Mouse (Mus musculus) lung, embryonic 14.5 days (tissue): ENCODE data around the gene Fam89a. TPM values are rescaled to one million over a fixed set of nuclear protein-coding genes. Genes with fewer than 3 reads are reported as not detected.

Experiments
- ATAC-seq: fragments of 200-750 bp; cut with Nextera tagmentation; 2 replicates; pipeline ENCODE4 v1.8.0; 2017; ENCODE audit warnings: mild to moderate bottlenecking, moderate TSS enrichment, moderate library complexity; ENCODE audit not compliant: insufficient read depth
- DNase-seq: peaks from one replicate; pipeline ENCODE4 v3.0.0-alpha.2; 2015
- H3K27ac ChIP-seq: fragments of 300-500 bp; sonication (generic); 2 replicates; pipeline ENCODE4 v1.5.1; 2014; ENCODE audit warnings: low read depth, mild to moderate bottlenecking, moderate library complexity
- H3K27me3 ChIP-seq: fragments of 300-500 bp; sonication (generic); 2 replicates; pipeline ENCODE4 v1.6.1; 2014; ENCODE audit warnings: low read length, control low read depth; ENCODE audit not compliant: insufficient read depth
- H3K36me3 ChIP-seq: fragments of 300-500 bp; sonication (generic); 2 replicates; pipeline ENCODE4 v1.6.1; 2014; ENCODE audit warnings: control low read depth; ENCODE audit not compliant: insufficient read depth
- H3K4me1 ChIP-seq: fragments of 300-500 bp; sonication (generic); 2 replicates; pipeline ENCODE4 v1.6.1; 2014; ENCODE audit warnings: antibody characterized with exemption, control low read depth; ENCODE audit not compliant: insufficient read depth
- H3K4me2 ChIP-seq: fragments of 300-500 bp; sonication (generic); 2 replicates; pipeline ENCODE4 v1.6.1; 2014; ENCODE audit warnings: mild to moderate bottlenecking
- H3K4me3 ChIP-seq: fragments of 300-500 bp; sonication (generic); 2 replicates; pipeline ENCODE4 v1.5.1; 2014; ENCODE audit warnings: low read depth, low read length
- H3K9ac ChIP-seq: fragments of 300-500 bp; sonication (generic); 2 replicates; pipeline ENCODE4 v1.6.1; 2014
- H3K9me3 ChIP-seq: fragments of 300-500 bp; sonication (generic); 2 replicates; pipeline ENCODE4 v1.6.1; 2016; ENCODE audit warnings: low read depth, low read length, control low read depth
- CTCF ChIP-seq: IDR thresholded peaks from 2 replicates; pipeline ENCODE4 v1.5.1; 2016; ENCODE audit warnings: antibody characterized with exemption, low read depth
- WGBS: fragments of 180-500 bp; shearing (Covaris S2); extraction: QIAGEN DNeasy Blood & Tissue Kit; methylation state at CpG from one replicate; pipeline ENCODE4 v1.1.7; 2014; 5-methylcytosine and 5-hydroxymethylcytosine counted together
- polyA plus RNA-seq: library from polyadenylated mRNA; unstranded; fragments of >200 nt; fragmentation: Nextera tagmentation; extraction: Ambion mirVana; gene quantifications from 2 replicates; pipeline ENCODE4 v1.2.1, GENCODE M21; 2014

The Fam89a gene
- polyA plus RNA-seq, 1 experiment from 2014 or later = 20.5 TPM

DNA sequence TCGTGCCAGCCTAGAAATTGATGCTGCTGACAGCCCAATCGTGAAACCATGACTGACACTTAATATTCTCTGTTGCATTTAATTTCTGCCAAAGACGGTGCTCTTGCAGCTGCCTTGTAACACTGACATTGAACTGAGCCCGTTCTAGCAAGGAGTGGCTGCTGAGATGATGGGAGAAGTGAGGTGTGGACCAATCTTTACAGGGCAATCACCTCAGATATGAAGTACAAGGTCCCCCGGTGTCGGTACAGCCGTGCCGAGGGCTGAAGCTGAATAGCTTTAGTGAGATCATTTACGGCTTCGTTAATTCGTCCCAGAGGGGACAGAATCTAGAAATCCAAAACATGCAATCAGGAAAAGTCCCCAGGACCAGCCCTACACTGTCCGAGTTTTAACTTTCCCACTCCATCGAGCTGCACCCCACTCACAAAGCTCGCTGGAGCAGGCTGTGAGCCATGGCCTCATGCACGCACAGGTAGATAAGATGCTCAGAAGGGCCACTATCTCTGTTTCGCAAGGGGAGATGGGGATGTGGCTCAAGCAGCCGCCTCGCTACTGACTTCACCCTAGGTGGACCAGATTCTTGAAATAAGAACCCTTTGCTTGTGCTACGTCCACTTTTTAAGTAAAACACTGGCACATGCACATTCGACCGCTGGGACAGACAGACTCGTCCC lies 56.1 kb downstream of the Fam89a start:
- Histone ChIP-seq H3K27me3 (no peaks in the 10 kb centered on the region), H3K4me3 (no peak overlapping the region), H3K9ac (no peak overlapping the region), H3K27ac (no peak overlapping the region), H3K4me1 (no peaks in the 10 kb centered on the region), H3K9me3 (no peaks in the 10 kb centered on the region), H3K36me3 (peaks cover 50% of the 10 kb centered on the region), H3K4me2 (no peak overlapping the region)
- ATAC-seq (no peak), DNase-seq (no peak)
- TF ChIP-seq CTCF = no peak
- 90% methylated on average over 22 of the region's 22 CpGs for WGBS

GRCm38 (mm10) chr8:124691706-124692105 lies 59.9 kb downstream of the Fam89a start:
- 73% methylated on average over 4 of the region's 4 CpGs for WGBS
- Histone ChIP-seq H3K36me3 (peaks cover 34% of the 10 kb centered on the region), H3K9ac (no peak overlapping the region), H3K27me3 (no peaks in the 10 kb centered on the region), H3K27ac (no peak overlapping the region), H3K4me3 (no peak overlapping the region), H3K4me1 (no peaks in the 10 kb centered on the region), H3K4me2 (no peak overlapping the region), H3K9me3 (no peaks in the 10 kb centered on the region)
- no peak for TF ChIP-seq CTCF
- peak; percentile 37 for DNase-seq
- ATAC-seq = peak; percentile 76; the same call in 1 of the 2 replicates

Other genes starting within 250 kb of the Fam89a start
- gene Cog2, start 231.1 kb downstream of the Fam89a start, polyA plus RNA-seq = 36.4 and 36.9 TPM in 2 replicates
- gene Agt, start 182.1 kb downstream of the Fam89a start, polyA plus RNA-seq = 3.1 and 3.6 TPM in 2 replicates
- 0.45 and 0.60 TPM in 2 replicates for gene Capn9, start 175.7 kb downstream of the Fam89a start, polyA plus RNA-seq
- gene 2310022B05Rik, start 88.5 kb downstream of the Fam89a start, polyA plus RNA-seq = 45.6 and 46.0 TPM in 2 replicates
- gene Ttc13, start 29.8 kb downstream of the Fam89a start, polyA plus RNA-seq = 52.5 and 54.7 TPM in 2 replicates
- gene Arv1, start 29.7 kb downstream of the Fam89a start, polyA plus RNA-seq = 26.4 and 27.2 TPM in 2 replicates
- 0.70 and 1.0 TPM in 2 replicates for gene Trim67, start 41.3 kb upstream of the Fam89a start, polyA plus RNA-seq
- 115 and 118 TPM in 2 replicates for gene Gnpat, start 111.2 kb upstream of the Fam89a start, polyA plus RNA-seq
- 43.5 and 44.5 TPM in 2 replicates for gene 2810004N23Rik, start 111.3 kb upstream of the Fam89a start, polyA plus RNA-seq
- 8.9 and 9.8 TPM in 2 replicates for gene Exoc8, start 145.9 kb upstream of the Fam89a start, polyA plus RNA-seq
- 9.5 and 10.1 TPM in 2 replicates for gene Sprtn, start 146.1 kb upstream of the Fam89a start, polyA plus RNA-seq
- gene Egln1, start 197.5 kb upstream of the Fam89a start, polyA plus RNA-seq = 14.4 and 16.2 TPM in 2 replicates